Mouse (Mus musculus): ENCODE results near the gene Clcc1. TPM values are rescaled to one million over a fixed set of nuclear protein-coding genes. Genes with fewer than 3 reads are reported as not detected.

Gene Clcc1
- polyA plus RNA-seq, 1 experiment = 19.8 TPM

- H3K36me3 ChIP-seq (ENCODE audit: control insufficient read depth, insufficient read depth) = peaks cover 51% of the 10 kb centered on the region
- no peaks in the 10 kb centered on the region for H3K79me2 ChIP-seq (ENCODE audit: control insufficient read depth, insufficient read depth)
- H3ac ChIP-seq (ENCODE audit: control insufficient read depth, insufficient read length, low read depth) = no peak overlapping the region
- no peaks in the 10 kb centered on the region for H3K79me3 ChIP-seq (ENCODE audit: low read depth)
- H3K27me3 ChIP-seq (ENCODE audit: control insufficient read depth, insufficient read depth, insufficient read length) = no peaks in the 10 kb centered on the region
- H3K4me3 ChIP-seq (ENCODE audit: insufficient read depth, poor library complexity, severe bottlenecking) = no peak overlapping the region
- no peak for TF ChIP-seq CEBPB (IDR thresholded peaks at IDR 0.05; ENCODE audit: low read depth)
- TF ChIP-seq USF1 (IDR thresholded peaks at IDR 0.05; ENCODE audit: low read depth) = no peak
- TF ChIP-seq MYOD1 (IDR thresholded peaks at IDR 0.05; ENCODE audit: control insufficient read depth, insufficient read length, low read depth) = no peak
- TF ChIP-seq MAX (IDR thresholded peaks at IDR 0.05) = no peak
- TF ChIP-seq CTCF (IDR thresholded peaks at IDR 0.05; ENCODE audit: control insufficient read depth, insufficient read depth, insufficient read length) = no peak
- TF ChIP-seq MYOG (IDR thresholded peaks at IDR 0.05; ENCODE audit: control insufficient read depth, extremely low read depth, insufficient read length) = no peak
- no peak for TF ChIP-seq FOSL1 (IDR thresholded peaks at IDR 0.05; ENCODE audit: insufficient read depth, low read length, poor library complexity, severe bottlenecking)
These were observed 35.3 kb downstream of the Clcc1 start for GRCm38 (mm10) chr3:108689015-108689441.

- Histone ChIP-seq H3K79me2 (ENCODE audit: control insufficient read depth, insufficient read depth) (no peaks in the 10 kb centered on the region), H3K4me3 (ENCODE audit: insufficient read depth, poor library complexity, severe bottlenecking) (no peak overlapping the region), H3ac (ENCODE audit: control insufficient read depth, insufficient read length, low read depth) (no peak overlapping the region), H3K27me3 (ENCODE audit: control insufficient read depth, insufficient read depth, insufficient read length) (no peaks in the 10 kb centered on the region), H3K79me3 (ENCODE audit: low read depth) (no peaks in the 10 kb centered on the region), H3K36me3 (ENCODE audit: control insufficient read depth, insufficient read depth) (peaks cover 51% of the 10 kb centered on the region)
- no peak for TF ChIP-seq CEBPB (IDR thresholded peaks at IDR 0.05; ENCODE audit: low read depth)
These were observed 35.7 kb downstream of the Clcc1 start for GRCm38 (mm10) chr3:108689446-108689845.

GRCm38 (mm10) chr3:108689979-108690378 is 36.3 kb downstream of the Clcc1 start:
- TF ChIP-seq CTCF (IDR thresholded peaks at IDR 0.05; ENCODE audit: control insufficient read depth, insufficient read depth, insufficient read length) (no peak), MAX (IDR thresholded peaks at IDR 0.05) (no peak), CEBPB (IDR thresholded peaks at IDR 0.05; ENCODE audit: low read depth) (no peak), MYOD1 (IDR thresholded peaks at IDR 0.05; ENCODE audit: control insufficient read depth, insufficient read length, low read depth) (no peak), USF1 (IDR thresholded peaks at IDR 0.05; ENCODE audit: low read depth) (no peak), FOSL1 (IDR thresholded peaks at IDR 0.05; ENCODE audit: insufficient read depth, low read length, poor library complexity, severe bottlenecking) (no peak), MYOG (IDR thresholded peaks at IDR 0.05; ENCODE audit: control insufficient read depth, extremely low read depth, insufficient read length) (no peak)
- Histone ChIP-seq H3K36me3 (ENCODE audit: control insufficient read depth, insufficient read depth) (peaks cover 55% of the 10 kb centered on the region), H3K79me3 (ENCODE audit: low read depth) (no peaks in the 10 kb centered on the region), H3K79me2 (ENCODE audit: control insufficient read depth, insufficient read depth) (no peaks in the 10 kb centered on the region), H3ac (ENCODE audit: control insufficient read depth, insufficient read length, low read depth) (no peak overlapping the region), H3K27me3 (ENCODE audit: control insufficient read depth, insufficient read depth, insufficient read length) (no peaks in the 10 kb centered on the region), H3K4me3 (ENCODE audit: insufficient read depth, poor library complexity, severe bottlenecking) (no peak overlapping the region)

GRCm38 (mm10) chr3:108694321-108694720 is 40.6 kb downstream of the Clcc1 start:
- TF ChIP-seq MYOD1 (IDR thresholded peaks at IDR 0.05; ENCODE audit: control insufficient read depth, insufficient read length, low read depth) = no peak
- no peak for TF ChIP-seq USF1 (IDR thresholded peaks at IDR 0.05; ENCODE audit: low read depth)
- TF ChIP-seq FOSL1 (IDR thresholded peaks at IDR 0.05; ENCODE audit: insufficient read depth, low read length, poor library complexity, severe bottlenecking) = no peak
- no peak for TF ChIP-seq CTCF (IDR thresholded peaks at IDR 0.05; ENCODE audit: control insufficient read depth, insufficient read depth, insufficient read length)
- TF ChIP-seq MAX (IDR thresholded peaks at IDR 0.05) = no peak
- TF ChIP-seq CEBPB (IDR thresholded peaks at IDR 0.05; ENCODE audit: low read depth) = no peak
- TF ChIP-seq MYOG (IDR thresholded peaks at IDR 0.05; ENCODE audit: control insufficient read depth, extremely low read depth, insufficient read length) = no peak
- no peak overlapping the region for H3ac ChIP-seq (ENCODE audit: control insufficient read depth, insufficient read length, low read depth)
- H3K36me3 ChIP-seq (ENCODE audit: control insufficient read depth, insufficient read depth) = peaks cover 58% of the 10 kb centered on the region

GRCm38 (mm10) chr3:108698662-108699061 is 44.9 kb downstream of the Clcc1 start:
- TF ChIP-seq MYOD1 (IDR thresholded peaks at IDR 0.05; ENCODE audit: control insufficient read depth, insufficient read length, low read depth) (no peak), USF1 (IDR thresholded peaks at IDR 0.05; ENCODE audit: low read depth) (no peak), CTCF (IDR thresholded peaks at IDR 0.05; ENCODE audit: control insufficient read depth, insufficient read depth, insufficient read length) (no peak), CEBPB (IDR thresholded peaks at IDR 0.05; ENCODE audit: low read depth) (no peak), MYOG (IDR thresholded peaks at IDR 0.05; ENCODE audit: control insufficient read depth, extremely low read depth, insufficient read length) (no peak), MAX (IDR thresholded peaks at IDR 0.05) (no peak), FOSL1 (IDR thresholded peaks at IDR 0.05; ENCODE audit: insufficient read depth, low read length, poor library complexity, severe bottlenecking) (no peak)
- no peak overlapping the region for H3ac ChIP-seq (ENCODE audit: control insufficient read depth, insufficient read length, low read depth)
- H3K4me3 ChIP-seq (ENCODE audit: insufficient read depth, poor library complexity, severe bottlenecking) = no peak overlapping the region
- H3K27me3 ChIP-seq (ENCODE audit: control insufficient read depth, insufficient read depth, insufficient read length) = no peaks in the 10 kb centered on the region
- no peaks in the 10 kb centered on the region for H3K79me2 ChIP-seq (ENCODE audit: control insufficient read depth, insufficient read depth)
- peaks cover 76% of the 10 kb centered on the region for H3K36me3 ChIP-seq (ENCODE audit: control insufficient read depth, insufficient read depth)
- H3K79me3 ChIP-seq (ENCODE audit: low read depth) = no peaks in the 10 kb centered on the region

More at GRCm38 (mm10) chr3:108694321-108694720, 40.6 kb downstream of the Clcc1 start:
- H3K27me3 ChIP-seq (ENCODE audit: control insufficient read depth, insufficient read depth, insufficient read length) = no peaks in the 10 kb centered on the region
- no peak overlapping the region for H3K4me3 ChIP-seq (ENCODE audit: insufficient read depth, poor library complexity, severe bottlenecking)
- H3K79me3 ChIP-seq (ENCODE audit: low read depth) = no peaks in the 10 kb centered on the region
- H3K79me2 ChIP-seq (ENCODE audit: control insufficient read depth, insufficient read depth) = no peaks in the 10 kb centered on the region

- H3K36me3 ChIP-seq (ENCODE audit: control insufficient read depth, insufficient read depth) = peaks cover 68% of the 10 kb centered on the region
- H3K27me3 ChIP-seq (ENCODE audit: control insufficient read depth, insufficient read depth, insufficient read length) = no peaks in the 10 kb centered on the region
- no peak overlapping the region for H3K4me3 ChIP-seq (ENCODE audit: insufficient read depth, poor library complexity, severe bottlenecking)
- no peak for TF ChIP-seq MAX (IDR thresholded peaks at IDR 0.05)
- no peak for TF ChIP-seq CEBPB (IDR thresholded peaks at IDR 0.05; ENCODE audit: low read depth)
- no peak for TF ChIP-seq USF1 (IDR thresholded peaks at IDR 0.05; ENCODE audit: low read depth)
- H3ac ChIP-seq (ENCODE audit: control insufficient read depth, insufficient read length, low read depth) = no peak overlapping the region
- peaks cover 9% of the 10 kb centered on the region for H3K79me2 ChIP-seq (ENCODE audit: control insufficient read depth, insufficient read depth)
- peaks cover 6% of the 10 kb centered on the region for H3K79me3 ChIP-seq (ENCODE audit: low read depth)
These were observed 46.1 kb downstream of the Clcc1 start for GRCm38 (mm10) chr3:108699786-108700185.
